Mouse (Mus musculus) monocyte, adult 2 months (primary cell): ENCODE results near the gene Ndufa8.

Experiments
- DNase-seq, 2 experiments: peaks; one replicate each; pipeline ENCODE4 v3.0.0; 2022; ENCODE audit warnings: low spot score in 2 of 2, low read depth in 1 of 2

Gene Ndufa8

GRCm38 (mm10) chr2:36048748-36049566, at the start of gene Ndufa8, which contains the start of gene Morn5:
Ndufa8 (minus strand) TSS chr2:36049406.
Morn5 (plus strand) TSS chr2:36049458.
- peak; percentile 93 to 96 for DNase-seq

DNA sequence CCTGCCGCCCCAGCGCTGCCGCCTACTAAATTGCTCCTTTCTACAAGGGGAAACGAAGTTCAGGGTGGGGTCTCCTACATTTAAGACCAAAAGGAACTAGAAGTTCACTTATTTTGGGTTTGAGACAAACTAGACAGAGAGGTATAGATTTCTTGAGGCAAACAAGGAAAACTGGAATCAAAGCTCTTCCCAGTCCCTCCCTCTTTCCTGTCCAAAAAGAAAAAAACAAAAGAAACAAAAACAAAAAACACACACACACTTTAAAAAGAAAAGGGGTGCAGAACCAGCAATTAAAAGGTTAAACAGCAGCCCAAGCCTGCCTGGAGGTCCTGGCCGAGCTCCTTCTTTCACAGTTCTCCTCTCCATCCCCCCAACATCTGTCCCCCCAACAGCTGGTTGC, 48.8 kb upstream of the Ndufa8 start:
- DNase-seq, result no peak

DNA sequence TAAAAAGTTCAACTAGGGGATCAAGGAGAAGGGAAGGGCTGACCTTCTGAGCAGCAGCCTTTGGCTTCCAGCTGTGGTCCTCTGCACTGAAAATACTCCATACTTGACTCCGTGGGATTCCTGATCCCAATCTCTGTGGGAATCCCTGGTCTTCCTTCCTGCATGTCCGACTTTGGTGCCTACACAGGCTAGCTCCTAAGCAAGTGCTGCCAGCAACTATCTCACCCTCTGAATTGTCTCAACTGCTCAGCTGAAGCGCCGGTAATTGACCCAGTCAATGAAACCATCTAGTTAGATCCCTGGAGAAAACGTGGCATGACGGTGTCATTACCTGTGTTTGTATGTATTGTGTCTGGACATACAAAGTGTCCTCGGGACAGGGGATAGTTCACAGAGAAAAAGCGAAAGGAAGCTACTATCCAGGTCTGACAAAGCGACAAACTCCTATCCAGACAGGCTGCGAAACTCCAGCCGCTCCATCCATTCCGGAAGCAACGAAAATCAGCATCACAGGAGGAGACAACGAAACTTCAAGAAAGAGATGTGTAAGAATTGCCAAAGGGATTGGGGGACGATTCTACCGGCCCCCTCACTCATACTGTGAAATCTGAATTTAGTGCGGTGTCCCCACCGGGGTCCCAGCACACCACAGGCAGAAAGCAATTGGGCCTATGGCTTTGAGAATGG, 48.1 kb upstream of the Ndufa8 start:
- DNase-seq, result no peak

DNA sequence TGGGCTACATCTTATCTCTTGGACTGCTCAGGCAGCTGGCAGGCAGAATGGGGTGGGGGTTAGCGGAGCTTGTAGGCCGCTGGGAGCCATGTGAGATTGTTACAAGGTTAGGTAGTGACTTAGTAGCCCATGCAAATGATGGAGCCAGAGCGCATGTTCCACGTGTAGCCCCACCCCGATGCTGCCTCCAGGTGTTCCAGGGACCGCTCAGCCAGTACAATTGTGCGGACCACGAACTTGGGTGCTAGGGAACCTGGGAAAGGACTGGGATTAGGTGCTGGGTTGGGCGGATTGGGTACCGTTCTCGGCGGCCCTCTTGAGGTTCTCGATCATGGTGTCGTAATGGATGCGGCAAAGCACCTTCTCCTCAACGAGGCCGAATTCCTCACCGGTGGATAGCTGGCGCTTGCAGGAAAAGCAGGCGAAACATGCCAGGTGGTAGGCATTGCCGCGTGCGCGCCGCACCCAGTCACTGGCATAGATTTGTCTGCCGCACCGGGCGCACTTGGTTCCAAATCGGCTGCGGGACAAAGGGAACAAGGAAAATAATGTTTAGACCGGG, 44.8 kb upstream of the Ndufa8 start:
- no peak for DNase-seq

- DNase-seq, result no peak
These were observed 44.1 kb upstream of the Ndufa8 start for GRCm38 (mm10) chr2:36093301-36093700.

DNA sequence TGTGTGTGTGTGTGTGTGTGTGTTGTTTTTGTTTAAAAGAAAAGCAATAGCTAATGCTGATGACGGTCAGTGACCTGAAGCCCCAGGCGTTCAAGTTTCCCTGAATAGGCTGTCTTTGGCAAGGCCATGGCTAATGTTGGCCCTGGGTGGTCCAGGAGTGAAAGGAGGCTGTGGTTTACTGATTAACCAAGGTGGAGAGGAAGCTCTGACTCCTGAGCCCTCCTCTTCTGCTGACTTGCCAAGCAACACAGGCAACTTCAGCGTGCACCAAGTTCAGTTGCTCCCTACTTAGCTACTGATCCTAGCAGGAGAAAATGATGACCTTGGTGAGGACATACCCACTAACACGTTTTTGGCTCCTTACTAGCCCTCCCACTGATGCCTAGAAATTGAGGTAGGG, 43.5 kb upstream of the Ndufa8 start:
- no peak for DNase-seq

- DNase-seq, result no peak
These were observed 41.9 kb upstream of the Ndufa8 start for GRCm38 (mm10) chr2:36090853-36091741.

DNA sequence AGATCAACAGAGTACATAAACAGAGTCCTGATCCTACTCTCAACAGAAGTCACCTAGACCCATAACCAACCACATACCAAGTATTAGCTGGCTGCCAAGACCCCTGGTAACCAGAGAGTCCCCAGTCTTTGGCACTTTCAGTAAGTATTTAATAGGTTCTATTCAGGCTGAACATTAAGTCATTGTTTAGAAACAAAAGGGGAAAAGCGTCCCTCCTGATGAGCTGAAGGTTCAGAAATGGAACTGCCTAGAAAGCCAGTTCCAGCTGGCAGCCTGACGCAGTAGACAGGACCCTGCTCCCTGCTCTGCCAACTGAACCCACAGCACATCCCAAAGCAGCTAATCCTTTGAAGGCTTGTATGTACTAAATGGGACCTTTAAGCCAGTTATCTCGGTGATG, 40.0 kb upstream of the Ndufa8 start:
- no peak for DNase-seq

DNA sequence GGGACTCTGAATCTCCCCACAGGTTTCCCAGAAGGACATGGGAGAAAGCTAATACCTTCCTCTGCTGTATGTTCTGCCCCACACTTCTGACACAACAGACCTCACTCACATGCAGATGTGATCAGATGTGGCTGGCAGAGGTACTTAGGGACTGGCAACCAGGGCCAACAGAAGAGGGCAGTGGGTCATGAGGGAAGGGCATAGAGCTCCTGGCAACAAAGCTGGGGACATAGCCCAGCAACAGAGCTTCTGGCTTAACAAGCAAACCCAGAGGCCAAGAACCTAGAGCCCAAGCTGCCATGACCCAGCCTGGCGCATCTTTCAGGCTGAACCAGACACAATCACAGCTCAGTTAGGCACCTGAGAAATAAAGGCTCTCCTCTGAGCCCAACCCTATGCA, 35.8 kb upstream of the Ndufa8 start:
- DNase-seq, result no peak

- DNase-seq, result no peak
These were observed 33.8 kb upstream of the Ndufa8 start for GRCm38 (mm10) chr2:36082802-36083580.

- DNase-seq, result no peak
These were observed 32.2 kb upstream of the Ndufa8 start for GRCm38 (mm10) chr2:36081446-36081845.

DNA sequence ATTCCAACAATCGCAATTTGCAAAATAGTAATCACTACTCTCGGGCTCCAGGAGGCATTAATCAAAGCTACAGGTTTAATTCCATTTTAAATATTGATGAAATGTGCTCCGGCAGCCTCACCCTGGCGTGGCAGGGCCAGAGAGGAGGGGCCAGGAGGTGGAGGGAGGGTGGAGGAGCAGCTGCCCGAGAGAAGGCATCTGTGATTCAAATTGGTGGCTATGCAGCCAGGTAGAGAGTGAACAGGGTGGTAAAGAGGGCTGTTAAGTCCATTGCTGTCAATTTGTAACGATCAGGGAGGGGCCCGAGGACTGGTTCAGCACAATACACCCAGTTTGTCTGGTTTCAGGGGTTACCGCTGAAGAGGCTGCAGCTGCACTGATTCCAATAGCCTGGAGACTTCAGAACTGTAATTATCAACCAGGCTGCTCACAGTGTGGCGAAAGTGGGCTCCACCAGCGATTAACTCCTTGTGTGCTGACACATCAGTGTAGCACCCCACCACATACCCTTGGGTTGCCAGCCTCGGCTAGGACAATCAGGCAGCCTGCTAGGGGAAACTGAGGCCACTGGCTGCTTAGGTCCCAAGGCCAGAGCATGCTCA, 28.1 kb upstream of the Ndufa8 start:
- no peak for DNase-seq

DNA sequence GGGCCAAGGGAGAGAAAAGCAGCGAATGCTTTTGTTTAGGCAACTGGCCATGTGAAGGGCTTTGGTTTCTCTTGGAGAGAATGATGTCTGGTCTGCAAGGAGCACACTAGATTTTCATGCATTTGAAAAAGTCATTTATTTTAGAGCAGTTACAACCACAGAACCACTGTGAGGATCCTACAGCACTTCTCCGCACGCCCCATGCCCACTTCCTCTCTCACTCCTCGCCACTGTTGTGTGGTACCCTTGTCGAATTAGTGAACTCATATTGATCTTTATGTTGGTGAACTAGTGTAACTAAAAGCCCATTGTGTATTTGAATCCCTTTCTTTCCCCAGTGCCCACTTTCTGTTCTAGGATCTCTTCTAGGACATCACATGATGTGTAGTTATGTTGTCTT, 26.0 kb upstream of the Ndufa8 start:
- no peak for DNase-seq

GRCm38 (mm10) chr2:36073781-36074180, 24.6 kb upstream of the Ndufa8 start:
- DNase-seq, result no peak

GRCm38 (mm10) chr2:36071660-36072305, 22.6 kb upstream of the Ndufa8 start:
- no peak for DNase-seq

DNA sequence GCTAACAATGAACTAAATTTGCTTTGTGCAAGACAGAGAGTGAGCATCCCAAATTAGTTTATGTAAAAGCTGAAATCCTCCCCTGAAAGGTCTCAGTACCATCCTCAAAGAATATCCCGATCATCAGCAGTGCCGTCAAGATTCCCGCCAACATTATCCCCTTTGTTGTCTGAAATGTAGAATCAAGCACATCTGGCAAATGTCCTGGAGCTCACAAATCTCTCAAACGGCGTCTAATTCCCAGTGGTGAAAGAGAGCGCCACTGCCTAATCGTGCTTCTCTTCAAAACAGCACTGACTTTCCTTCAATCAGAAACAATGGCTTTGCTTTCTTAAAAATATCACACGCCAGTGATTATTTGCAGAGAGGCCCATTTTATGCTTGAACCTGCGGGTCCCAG, 17.9 kb upstream of the Ndufa8 start:
- DNase-seq, result no peak

- DNase-seq, result no peak
These were observed 12.2 kb upstream of the Ndufa8 start for GRCm38 (mm10) chr2:36061409-36061808.

DNA sequence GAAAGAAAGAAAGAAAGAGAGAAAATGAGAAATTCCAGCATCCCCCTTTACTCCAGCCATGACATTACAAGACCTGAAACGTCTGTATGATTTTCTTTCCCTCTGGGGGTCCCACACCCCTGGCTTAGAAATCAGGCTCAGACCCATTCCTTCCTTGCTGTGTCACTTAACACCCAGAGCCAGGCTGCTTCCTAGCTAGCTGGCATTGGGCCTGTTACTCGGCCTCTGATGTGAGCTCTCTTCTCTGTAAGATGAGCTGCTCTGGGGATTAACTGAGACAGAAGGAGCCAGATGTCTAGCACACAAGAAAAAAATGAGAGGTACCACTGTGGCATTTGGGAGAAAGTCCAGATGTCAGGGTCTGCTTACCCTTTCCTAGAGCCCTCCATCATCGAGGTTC, 7.0 kb upstream of the Ndufa8 start:
- DNase-seq, result no peak

- no peak for DNase-seq
These were observed 4.0 kb upstream of the Ndufa8 start for GRCm38 (mm10) chr2:36053249-36053648.

DNA sequence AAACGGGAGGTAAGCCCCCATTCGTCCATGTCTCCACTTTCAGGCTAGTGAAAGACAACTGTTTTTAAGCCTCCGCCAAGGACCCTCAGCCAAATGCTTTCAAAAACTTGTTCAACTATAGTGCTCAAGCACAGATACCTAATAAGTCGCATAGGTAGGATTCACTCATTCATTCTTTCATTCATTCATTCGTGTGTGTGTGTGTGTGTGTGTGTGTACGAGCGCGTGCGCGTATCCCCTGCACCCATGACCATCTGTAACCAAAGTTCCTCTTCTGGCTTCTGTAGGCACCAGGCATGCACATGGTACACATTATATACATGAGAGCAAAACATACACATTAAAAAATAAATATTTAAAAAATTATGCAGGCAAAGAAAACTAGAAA, 355 bp upstream of the Ndufa8 start:
- DNase-seq, result no peak
